Mouse (Mus musculus): ENCODE measurements around the gene Deup1.

DNA sequence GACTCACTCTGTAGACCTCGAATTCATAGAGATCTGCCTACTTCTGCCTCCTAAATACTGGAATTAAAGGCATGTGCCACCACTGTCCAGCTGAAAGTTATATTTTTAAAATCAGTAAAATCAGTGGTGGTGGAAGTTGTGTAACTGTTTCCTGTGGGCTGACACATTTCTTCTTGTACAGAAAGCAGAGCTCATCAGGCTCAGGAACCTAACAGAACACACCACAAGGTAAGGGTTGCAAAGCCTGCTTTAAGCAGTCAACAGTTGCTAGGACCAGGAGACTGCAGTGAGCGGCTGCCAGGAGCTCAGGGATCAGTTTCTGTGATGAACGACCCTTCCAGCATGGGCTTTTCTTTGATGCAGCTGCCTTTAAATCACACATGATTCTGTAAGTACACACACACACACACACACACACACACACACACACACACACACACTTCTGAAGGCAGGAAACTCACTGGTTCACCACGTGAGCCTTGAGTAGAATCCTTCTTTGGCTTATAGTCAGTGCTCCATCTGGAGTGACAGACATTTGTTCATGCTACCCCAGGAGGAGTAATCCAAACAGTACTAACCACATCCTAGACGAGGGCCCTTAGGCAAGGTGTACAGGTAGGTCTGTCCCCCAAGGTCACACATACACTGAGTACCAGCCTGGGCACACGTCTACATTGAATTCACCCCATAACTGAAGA, 40.4 kb downstream of the Deup1 start:
- TF ChIP-seq POLR2A (IDR thresholded peaks at IDR 0.05; ENCODE audit: extremely low read depth, insufficient read depth, low read length) (no peak), CTCF (IDR thresholded peaks at IDR 0.05; ENCODE audit: extremely low read depth, insufficient read depth, low read length) (no peak)

Data from cortical plate, adult 2 months (tissue).